Mouse (Mus musculus): ENCODE results near the gene Areg. TPM values are rescaled to one million over a fixed set of nuclear protein-coding genes. Genes with fewer than 3 reads are reported as not detected.

The Areg gene
- polyA plus RNA-seq, 1 experiment from 2014 or later, result 0.30 TPM

Other genes starting within 250 kb of the Areg start
- gene Cxcl1, start 248.4 kb upstream of the Areg start, polyA plus RNA-seq (2015; fragmentation: Nextera tagmentation; extraction: Ambion mirVana), result 0.15 TPM in 1 of 2 replicates, not detected in the other
- 0.11 TPM in 1 of 2 replicates, not detected in the other for gene Cxcl2, start 235.7 kb upstream of the Areg start, polyA plus RNA-seq (2015; fragmentation: Nextera tagmentation; extraction: Ambion mirVana)
- 59.8 and 62.4 TPM in 2 replicates for gene Mthfd2l, start 208.5 kb upstream of the Areg start, polyA plus RNA-seq (2015; fragmentation: Nextera tagmentation; extraction: Ambion mirVana)
- 0.15 TPM in 1 of 2 replicates, not detected in the other for gene Epgn, start 112.1 kb upstream of the Areg start, polyA plus RNA-seq (2015; fragmentation: Nextera tagmentation; extraction: Ambion mirVana)
- gene Ereg, start 65.0 kb upstream of the Areg start, polyA plus RNA-seq (2015; fragmentation: Nextera tagmentation; extraction: Ambion mirVana), result not detected in 2 replicates

Data from midbrain, embryonic 16.5 days (tissue).